Mouse (Mus musculus) kidney, adult 18-20 months (tissue): ENCODE measurements at regions not wholly inside any gene's neighbourhood (a gene's known extent, or its start where the extent isn't known, plus 50 kb on each side); places are given as distances from the start of the nearest gene placed in this dataset.

Source experiments
- DNase-seq: peaks from one replicate; pipeline ENCODE4 v3.0.0; 2021

- DNase-seq: no peak
These were observed 196.4 kb upstream of the Dcn start for GRCm38 (mm10) chr10:97282841-97283496.

- no peak for DNase-seq
These were observed 174.5 kb upstream of the Dcn start for GRCm38 (mm10) chr10:97304791-97305355.

- no peak for DNase-seq
These were observed 169.8 kb upstream of the Dcn start for GRCm38 (mm10) chr10:97309580-97309979.

GRCm38 (mm10) chr10:97312509-97312908 is 166.9 kb upstream of the Dcn start:
- DNase-seq: no peak

- peak; percentile 92 for DNase-seq
These were observed 166.4 kb upstream of the Dcn start for GRCm38 (mm10) chr10:97312978-97313377.

- DNase-seq: peak; percentile 81
These were observed 166.0 kb upstream of the Dcn start for GRCm38 (mm10) chr10:97313407-97313901.

GRCm38 (mm10) chr10:97332639-97333038 is 146.8 kb upstream of the Dcn start:
- DNase-seq: no peak

- no peak for DNase-seq
These were observed 145.4 kb upstream of the Dcn start for GRCm38 (mm10) chr10:97334044-97334443.

- no peak for DNase-seq
These were observed 144.7 kb upstream of the Dcn start for GRCm38 (mm10) chr10:97334606-97335150.

- no peak for DNase-seq
These were observed 141.2 kb upstream of the Dcn start for GRCm38 (mm10) chr10:97338033-97338692.

- no peak for DNase-seq
These were observed 139.3 kb upstream of the Dcn start for GRCm38 (mm10) chr10:97339866-97340706.

GRCm38 (mm10) chr10:97345347-97345746 is 134.1 kb upstream of the Dcn start:
- DNase-seq: peak; percentile 73

GRCm38 (mm10) chr10:97346949-97347348 is 132.5 kb upstream of the Dcn start:
- no peak for DNase-seq

- no peak for DNase-seq
These were observed 110.8 kb upstream of the Dcn start for GRCm38 (mm10) chr10:97368625-97369024.

- peak; percentile 43 for DNase-seq
These were observed 103.6 kb upstream of the Dcn start for GRCm38 (mm10) chr10:97375824-97376223.

- no peak for DNase-seq
These were observed 103.0 kb upstream of the Dcn start for GRCm38 (mm10) chr10:97376376-97376775.

GRCm38 (mm10) chr10:97381586-97381985 is 97.8 kb upstream of the Dcn start:
- no peak for DNase-seq

- no peak for DNase-seq
These were observed 95.5 kb upstream of the Dcn start for GRCm38 (mm10) chr10:97383881-97384280.

GRCm38 (mm10) chr10:97387196-97387876 is 92.1 kb upstream of the Dcn start:
- no peak for DNase-seq

GRCm38 (mm10) chr10:97389647-97390590 is 89.5 kb upstream of the Dcn start:
- no peak for DNase-seq
